Mouse (Mus musculus): ENCODE measurements around the gene Usf1. TPM values are rescaled to one million over a fixed set of nuclear protein-coding genes. Genes with fewer than 3 reads are reported as not detected.

Gene Usf1
- polyA plus RNA-seq, 1 experiment: not detected

GRCm38 (mm10) chr1:171440025-171440725 lies 29.1 kb downstream of the Usf1 start:
- TF ChIP-seq POLR2A (IDR thresholded peaks at IDR 0.05; ENCODE audit: insufficient read depth, low read depth, low read length) (no peak), CTCF (IDR thresholded peaks at IDR 0.05; ENCODE audit: insufficient read depth, low read depth, low read length) (no peak)
- 18% methylated on average over 9 of the region's 9 CpGs for WGBS
- Histone ChIP-seq H3K4me3 (ENCODE audit: insufficient read depth, low read depth, low read length) (no peak overlapping the region), H3K27ac (ENCODE audit: insufficient read depth, low read depth, low read length) (no peak overlapping the region), H3K4me1 (ENCODE audit: control insufficient read depth, insufficient read depth, low read length) (peaks cover 9% of the 10 kb centered on the region)

DNA sequence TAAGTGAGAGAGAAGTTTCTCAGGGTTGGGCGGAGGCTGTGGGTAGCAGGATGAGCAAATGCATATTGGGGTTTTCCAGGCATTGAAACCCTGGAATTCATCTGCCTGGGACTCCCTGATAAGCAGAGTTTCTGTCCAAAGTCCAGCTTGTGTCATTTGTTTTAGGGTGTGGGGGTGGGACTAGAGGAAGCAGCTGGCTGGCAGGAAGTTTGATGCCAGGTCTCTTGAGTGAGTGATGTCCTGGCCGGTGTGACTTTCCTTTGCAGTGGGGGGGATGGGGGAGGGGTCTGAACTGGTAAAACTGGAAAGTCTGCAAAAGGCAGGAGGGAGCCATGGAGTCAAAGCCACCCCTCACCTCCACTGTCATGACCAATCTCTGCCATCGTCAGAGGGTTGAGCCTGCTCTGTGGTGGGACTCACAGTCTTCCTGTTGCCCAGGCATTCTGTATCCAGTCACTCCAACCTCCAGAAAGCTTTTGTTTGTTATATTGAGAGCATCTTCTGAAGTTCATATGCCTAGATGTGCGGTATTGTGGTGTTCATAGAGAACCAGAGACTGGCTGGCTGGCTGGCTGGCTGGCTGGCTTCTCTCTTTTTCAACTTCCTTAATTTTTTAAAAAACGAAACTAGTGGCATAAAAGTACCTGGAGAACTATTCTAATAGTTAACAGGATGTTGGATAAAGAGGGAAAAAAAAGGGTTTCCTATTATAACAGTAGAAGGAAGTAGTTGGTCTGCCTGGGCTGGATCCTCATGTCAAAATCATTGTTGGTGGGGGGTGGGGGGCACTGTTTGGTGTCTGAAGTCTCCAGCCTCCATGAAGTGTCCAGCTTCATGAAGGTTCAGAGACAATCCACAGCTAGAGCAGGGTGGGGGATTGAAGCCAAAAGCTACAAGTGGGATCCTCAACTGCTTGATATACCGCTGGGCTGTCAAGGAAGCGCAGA lies 30.6 kb downstream of the Usf1 start:
- TF ChIP-seq POLR2A (IDR thresholded peaks at IDR 0.05; ENCODE audit: insufficient read depth, low read depth, low read length): no peak
- no peak for TF ChIP-seq CTCF (IDR thresholded peaks at IDR 0.05; ENCODE audit: insufficient read depth, low read depth, low read length)
- 69% methylated on average over 7 of the region's 7 CpGs for WGBS

GRCm38 (mm10) chr1:171442413-171442760 lies 31.3 kb downstream of the Usf1 start:
- Histone ChIP-seq H3K4me1 (ENCODE audit: control insufficient read depth, insufficient read depth, low read length) (peaks cover 6% of the 10 kb centered on the region), H3K4me3 (ENCODE audit: insufficient read depth, low read depth, low read length) (no peak overlapping the region), H3K27ac (ENCODE audit: insufficient read depth, low read depth, low read length) (0 out of 2 replicates have a peak overlapping the region, but pooled peaks have one; percentile 13)
- WGBS: 73% methylated on average over 8 of the region's 8 CpGs
- TF ChIP-seq CTCF (IDR thresholded peaks at IDR 0.05; ENCODE audit: insufficient read depth, low read depth, low read length) (no peak), POLR2A (IDR thresholded peaks at IDR 0.05; ENCODE audit: insufficient read depth, low read depth, low read length) (no peak)

More for the DNA sequence above, 30.6 kb downstream of the Usf1 start:
- Histone ChIP-seq H3K4me1 (ENCODE audit: control insufficient read depth, insufficient read depth, low read length) (peaks cover 9% of the 10 kb centered on the region), H3K27ac (ENCODE audit: insufficient read depth, low read depth, low read length) (0 out of 2 replicates have a peak overlapping the region, but pooled peaks have one; percentile 13), H3K4me3 (ENCODE audit: insufficient read depth, low read depth, low read length) (no peak overlapping the region)

DNA sequence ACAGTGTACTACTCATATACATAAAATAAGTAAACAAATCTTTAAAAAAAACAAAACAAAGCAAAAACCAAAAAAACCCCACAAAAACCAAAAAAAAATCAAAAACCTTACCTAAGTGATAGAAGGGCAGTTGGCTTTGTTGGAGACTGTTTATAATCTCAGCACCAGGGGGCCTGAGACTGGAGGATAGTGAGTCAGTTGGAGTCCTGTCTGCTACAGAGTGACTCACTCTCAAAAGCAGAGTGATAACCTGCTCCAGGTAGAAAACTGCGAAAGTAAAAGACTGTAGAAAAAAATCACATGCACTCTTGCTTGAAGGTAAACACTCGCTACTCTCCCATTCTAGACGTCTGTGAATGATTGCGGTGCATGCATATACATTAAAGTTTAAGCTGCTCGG lies 33.9 kb downstream of the Usf1 start:
- H3K4me1 ChIP-seq (ENCODE audit: control insufficient read depth, insufficient read depth, low read length): peaks cover 2% of the 10 kb centered on the region; the same call in 1 of the 2 replicates
- H3K27ac ChIP-seq (ENCODE audit: insufficient read depth, low read depth, low read length): no peak overlapping the region
- WGBS: 92% methylated on average over 5 of the region's 5 CpGs
- no peak overlapping the region for H3K4me3 ChIP-seq (ENCODE audit: insufficient read depth, low read depth, low read length)
- TF ChIP-seq POLR2A (IDR thresholded peaks at IDR 0.05; ENCODE audit: insufficient read depth, low read depth, low read length) (no peak), CTCF (IDR thresholded peaks at IDR 0.05; ENCODE audit: insufficient read depth, low read depth, low read length) (no peak)

- TF ChIP-seq CTCF (IDR thresholded peaks at IDR 0.05; ENCODE audit: insufficient read depth, low read depth, low read length) (no peak), POLR2A (IDR thresholded peaks at IDR 0.05; ENCODE audit: insufficient read depth, low read depth, low read length) (no peak)
- Histone ChIP-seq H3K27ac (ENCODE audit: insufficient read depth, low read depth, low read length) (no peak overlapping the region), H3K4me3 (ENCODE audit: insufficient read depth, low read depth, low read length) (no peak overlapping the region), H3K4me1 (ENCODE audit: control insufficient read depth, insufficient read depth, low read length) (no peaks in the 10 kb centered on the region)
- WGBS: 71% methylated on average over 7 of the region's 7 CpGs
Measured at GRCm38 (mm10) chr1:171446854-171447253, 35.7 kb downstream of the Usf1 start.

DNA sequence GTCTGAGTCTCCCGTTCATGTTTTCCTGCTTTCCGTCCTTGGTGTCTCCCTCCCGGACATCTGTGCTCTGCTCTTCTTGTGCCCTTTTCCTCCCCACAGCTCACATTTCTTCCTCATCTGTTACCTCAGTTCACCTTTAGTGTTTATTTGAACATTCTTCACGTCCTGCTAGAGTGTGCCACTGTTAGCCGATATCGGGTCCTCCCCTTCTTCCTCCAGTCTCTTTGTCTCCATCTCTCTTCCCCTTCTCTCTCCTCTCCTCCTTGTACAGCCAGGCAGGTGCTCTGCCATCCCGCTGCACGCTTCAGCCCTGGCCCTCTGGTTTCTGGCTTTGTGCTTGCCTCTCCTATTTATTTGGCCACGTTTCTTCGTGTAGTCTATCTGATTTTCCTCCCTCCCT lies 36.6 kb downstream of the Usf1 start:
- 71% methylated on average over 10 of the region's 10 CpGs for WGBS

GRCm38 (mm10) chr1:171450062-171450461 lies 38.9 kb downstream of the Usf1 start:
- TF ChIP-seq CTCF (IDR thresholded peaks at IDR 0.05; ENCODE audit: insufficient read depth, low read depth, low read length) (no peak), POLR2A (IDR thresholded peaks at IDR 0.05; ENCODE audit: insufficient read depth, low read depth, low read length) (no peak)

More for the DNA sequence above, 36.6 kb downstream of the Usf1 start:
- TF ChIP-seq POLR2A (IDR thresholded peaks at IDR 0.05; ENCODE audit: insufficient read depth, low read depth, low read length): no peak
- TF ChIP-seq CTCF (IDR thresholded peaks at IDR 0.05; ENCODE audit: insufficient read depth, low read depth, low read length): no peak
- no peaks in the 10 kb centered on the region for H3K4me1 ChIP-seq (ENCODE audit: control insufficient read depth, insufficient read depth, low read length)
- no peak overlapping the region for H3K27ac ChIP-seq (ENCODE audit: insufficient read depth, low read depth, low read length)
- no peak overlapping the region for H3K4me3 ChIP-seq (ENCODE audit: insufficient read depth, low read depth, low read length)

DNA sequence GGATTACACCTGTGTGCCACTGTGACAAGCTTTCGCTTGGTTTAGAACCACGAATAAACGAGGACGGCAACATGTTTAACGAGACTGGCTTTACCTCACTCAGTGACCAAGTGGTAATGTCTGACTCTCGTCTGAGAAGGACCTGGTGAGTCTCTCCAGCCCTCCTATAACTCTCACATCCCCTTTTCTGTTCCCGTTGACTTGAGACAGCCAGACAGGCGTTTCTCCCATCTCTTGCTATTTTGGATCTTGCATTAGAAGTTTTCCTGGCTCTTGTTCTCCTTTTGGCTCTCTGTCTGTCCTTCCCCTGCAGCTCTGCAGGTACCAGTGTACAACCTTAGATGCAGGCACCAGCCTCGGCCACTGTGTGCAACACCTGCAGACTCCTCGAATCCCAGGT lies 39.9 kb downstream of the Usf1 start:
- Histone ChIP-seq H3K27ac (ENCODE audit: insufficient read depth, low read depth, low read length) (no peak overlapping the region), H3K4me1 (ENCODE audit: control insufficient read depth, insufficient read depth, low read length) (no peaks in the 10 kb centered on the region), H3K4me3 (ENCODE audit: insufficient read depth, low read depth, low read length) (no peak overlapping the region)
- WGBS: 88% methylated on average over 10 of the region's 10 CpGs
- TF ChIP-seq POLR2A (IDR thresholded peaks at IDR 0.05; ENCODE audit: insufficient read depth, low read depth, low read length) (no peak), CTCF (IDR thresholded peaks at IDR 0.05; ENCODE audit: insufficient read depth, low read depth, low read length) (no peak)

More at GRCm38 (mm10) chr1:171450062-171450461, 38.9 kb downstream of the Usf1 start:
- H3K27ac ChIP-seq (ENCODE audit: insufficient read depth, low read depth, low read length): no peak overlapping the region
- 88% methylated on average over 11 of the region's 11 CpGs for whole genome bisulfite sequencing
- no peak overlapping the region for H3K4me3 ChIP-seq (ENCODE audit: insufficient read depth, low read depth, low read length)
- H3K4me1 ChIP-seq (ENCODE audit: control insufficient read depth, insufficient read depth, low read length): no peaks in the 10 kb centered on the region

DNA sequence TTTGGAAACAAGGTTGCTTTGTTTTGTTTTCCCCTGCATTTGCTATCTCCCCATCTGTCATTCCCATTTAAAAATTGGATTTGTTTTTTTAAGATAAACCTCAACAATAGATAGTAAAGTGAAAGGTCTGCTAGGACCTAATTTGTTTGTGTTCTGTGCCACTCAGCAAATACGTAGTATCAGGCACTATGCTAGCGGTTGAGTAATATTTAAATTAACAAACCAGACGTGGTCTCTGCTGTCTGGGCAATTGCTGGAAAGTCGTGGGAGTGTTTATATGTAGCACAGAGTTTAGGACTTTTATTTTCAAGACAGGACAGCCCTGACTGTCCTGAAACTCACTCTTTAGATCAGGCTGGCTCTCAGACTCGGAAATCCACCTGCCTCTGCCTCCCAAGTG lies 41.4 kb downstream of the Usf1 start:
- TF ChIP-seq POLR2A (IDR thresholded peaks at IDR 0.05; ENCODE audit: insufficient read depth, low read depth, low read length) (no peak), CTCF (IDR thresholded peaks at IDR 0.05; ENCODE audit: insufficient read depth, low read depth, low read length) (no peak)
- Histone ChIP-seq H3K27ac (ENCODE audit: insufficient read depth, low read depth, low read length) (no peak overlapping the region), H3K4me1 (ENCODE audit: control insufficient read depth, insufficient read depth, low read length) (no peaks in the 10 kb centered on the region), H3K4me3 (ENCODE audit: insufficient read depth, low read depth, low read length) (no peak overlapping the region)
- 83% methylated on average over 5 of the region's 5 CpGs for WGBS

Data from olfactory bulb, adult 2 months (tissue).